Mouse (Mus musculus): ENCODE data around the gene Calcrl.

DNA sequence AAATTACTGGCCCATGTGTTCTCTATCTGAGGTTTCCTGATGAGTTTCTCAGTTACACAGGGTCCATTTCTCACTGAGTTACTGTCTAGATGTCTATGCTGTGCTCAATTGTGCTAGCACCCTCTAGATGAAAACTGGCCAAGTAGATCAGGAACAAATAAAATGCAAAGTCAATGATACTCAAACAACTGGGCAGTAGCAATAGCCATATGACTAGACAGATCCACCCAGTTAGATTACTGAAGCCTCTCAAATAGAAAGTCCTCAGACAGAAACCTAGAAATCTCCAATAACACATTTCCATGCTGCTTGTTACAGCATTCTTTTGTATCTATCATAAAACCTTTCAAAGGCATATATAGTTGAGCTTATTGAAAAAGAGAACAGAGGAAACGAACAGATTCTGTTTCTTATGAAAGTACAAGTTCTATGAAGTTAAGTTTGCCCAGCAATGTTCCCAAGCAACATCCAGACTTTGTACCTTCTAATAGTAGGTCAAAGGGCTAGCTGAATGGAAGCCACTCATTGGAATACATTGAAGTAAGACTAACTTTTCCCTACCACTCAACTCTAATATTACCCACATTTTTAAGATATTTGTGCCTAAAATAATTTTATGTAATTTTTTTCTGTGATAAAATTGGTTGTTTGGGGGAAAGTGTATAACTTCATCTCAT lies 87.3 kb downstream of the Calcrl start:
- TF ChIP-seq CTCF (IDR thresholded peaks at IDR 0.05; ENCODE audit: low read depth) (no peak), EP300 (IDR thresholded peaks at IDR 0.05; ENCODE audit: low read depth) (no peak)

Data from liver, postnatal 0 days (tissue).